Mouse (Mus musculus): ENCODE results near the gene Hipk1. TPM values are rescaled to one million over a fixed set of nuclear protein-coding genes. Genes with fewer than 3 reads are reported as not detected.
"Not testable (repeated sequence)": the region's sequence is repeated elsewhere in the genome, so short reads cannot be mapped to it uniquely, and the experiment has no call there.

Hipk1 gene
- polyA plus RNA-seq (2015; fragmentation: Nextera tagmentation; extraction: Ambion mirVana): 12.7 and 13.6 TPM in 2 replicates

DNA sequence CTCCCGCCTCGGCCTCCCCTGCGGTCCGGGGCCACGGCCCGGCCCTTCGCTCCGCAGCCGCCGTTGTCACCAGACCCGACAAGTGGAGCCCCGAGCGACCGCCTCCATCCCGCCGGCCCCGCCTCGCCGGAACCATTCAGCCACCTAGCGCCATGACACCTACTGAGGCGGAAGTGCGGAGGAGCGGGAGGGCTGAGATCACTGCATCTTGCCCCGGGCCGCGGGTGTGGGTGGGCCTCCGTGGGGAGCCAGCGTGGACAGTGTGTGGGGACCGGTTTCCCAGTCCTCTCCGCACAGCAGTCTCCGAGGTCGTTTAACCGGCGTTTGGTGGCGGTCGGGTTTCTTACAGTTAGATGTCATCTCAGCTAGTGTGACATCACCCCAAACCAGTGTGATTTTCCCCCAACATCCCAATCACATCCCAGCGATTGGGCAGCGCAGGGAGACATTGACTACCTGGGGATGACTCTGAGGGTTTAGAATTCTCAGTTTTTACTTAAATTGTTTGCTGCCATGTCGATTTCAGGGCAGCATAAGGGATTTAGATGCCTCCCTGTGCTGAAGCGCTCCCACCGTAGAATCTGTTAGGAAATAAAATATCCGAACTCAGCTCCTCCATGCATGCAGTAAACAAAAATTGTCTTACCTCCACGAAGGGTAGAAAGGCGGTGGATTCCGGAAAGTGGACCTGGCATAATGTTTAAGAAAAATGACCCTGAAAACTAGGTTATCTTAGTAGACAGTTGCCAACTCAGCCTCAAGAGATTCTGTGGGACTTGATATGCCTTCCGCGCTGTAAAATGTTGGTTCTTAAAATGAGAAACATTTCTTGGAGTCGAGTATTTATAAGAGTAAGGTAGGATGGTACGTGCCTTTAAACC lies at the start of gene Hipk1:
Hipk1 (minus strand) TSS at position 334 of the 881 bp plus-strand sequence.
- 11% methylated on average over 43 of the region's 49 CpGs for WGBS
- peak within 1 kb of the TSS; percentile 91 for H3K9ac ChIP-seq (replicated peaks; ENCODE audit: low read depth, low read length)
- H3K27ac ChIP-seq (ENCODE audit: low read length): peak within 1 kb of the TSS; percentile 83
- no peaks in the 10 kb centered on the region for H3K9me3 ChIP-seq (ENCODE audit: control insufficient read depth, low read length)
- peak within 1 kb of the TSS; percentile 95 for H3K4me2 ChIP-seq (ENCODE audit: low read length)
- H3K4me1 ChIP-seq (replicated peaks; ENCODE audit: control insufficient read depth, insufficient read depth, low read length): peaks cover 23% of the 10 kb centered on the region
- H3K4me3 ChIP-seq (replicated peaks; ENCODE audit: low read length): peak within 1 kb of the TSS; percentile 84
- no peaks in the 10 kb centered on the region; the same call in 1 of the 2 replicates for H3K27me3 ChIP-seq (replicated peaks; ENCODE audit: control insufficient read depth, insufficient read depth, low read length)
- H3K36me3 ChIP-seq (ENCODE audit: control insufficient read depth, insufficient read depth): no peaks in the 10 kb centered on the region
- peak; percentile 97 for ATAC-seq

GRCm38 (mm10) chr3:103840946-103841345 lies 49.6 kb upstream of the Hipk1 start:
- not testable (repeated sequence) for ATAC-seq

DNA sequence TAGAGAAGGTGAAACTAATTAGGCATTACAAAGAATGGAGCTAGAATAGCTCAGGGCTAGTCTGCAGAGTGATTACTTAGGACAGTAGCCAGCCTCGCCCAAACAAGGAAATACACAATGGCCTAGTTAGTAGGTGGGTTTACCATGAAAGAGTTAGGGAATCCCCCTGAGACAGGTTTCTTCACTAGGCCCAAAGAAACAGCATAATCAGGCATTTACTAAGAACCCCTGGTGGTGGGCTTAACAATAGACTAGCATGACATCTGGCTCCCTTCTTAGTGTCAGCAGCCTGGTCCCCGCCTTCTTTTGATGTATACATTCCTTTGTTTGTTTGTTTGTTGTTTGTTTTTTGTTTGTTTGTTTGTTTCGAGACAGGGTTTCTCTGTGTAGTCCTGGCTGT lies 48.8 kb upstream of the Hipk1 start:
- not testable (repeated sequence) for H3K27me3 ChIP-seq (replicated peaks; ENCODE audit: control insufficient read depth, insufficient read depth, low read length); H3K4me1 ChIP-seq (replicated peaks; ENCODE audit: control insufficient read depth, insufficient read depth, low read length); H3K4me2 ChIP-seq (ENCODE audit: low read length); H3K36me3 ChIP-seq (ENCODE audit: control insufficient read depth, insufficient read depth); H3K4me3 ChIP-seq (replicated peaks; ENCODE audit: low read length); H3K27ac ChIP-seq (ENCODE audit: low read length); ATAC-seq; H3K9ac ChIP-seq (replicated peaks; ENCODE audit: low read depth, low read length); H3K9me3 ChIP-seq (ENCODE audit: control insufficient read depth, low read length)
- WGBS: 72% methylated on average over 3 of the region's 3 CpGs

More at GRCm38 (mm10) chr3:103840946-103841345, 49.6 kb upstream of the Hipk1 start:
- not testable (repeated sequence) for H3K4me3 ChIP-seq (replicated peaks; ENCODE audit: low read length); H3K4me2 ChIP-seq (ENCODE audit: low read length); H3K36me3 ChIP-seq (ENCODE audit: control insufficient read depth, insufficient read depth); H3K27ac ChIP-seq (ENCODE audit: low read length); H3K9me3 ChIP-seq (ENCODE audit: control insufficient read depth, low read length); H3K4me1 ChIP-seq (replicated peaks; ENCODE audit: control insufficient read depth, insufficient read depth, low read length); H3K27me3 ChIP-seq (replicated peaks; ENCODE audit: control insufficient read depth, insufficient read depth, low read length); H3K9ac ChIP-seq (replicated peaks; ENCODE audit: low read depth, low read length)
- WGBS: 94% methylated on average over 7 of the region's 7 CpGs

DNA sequence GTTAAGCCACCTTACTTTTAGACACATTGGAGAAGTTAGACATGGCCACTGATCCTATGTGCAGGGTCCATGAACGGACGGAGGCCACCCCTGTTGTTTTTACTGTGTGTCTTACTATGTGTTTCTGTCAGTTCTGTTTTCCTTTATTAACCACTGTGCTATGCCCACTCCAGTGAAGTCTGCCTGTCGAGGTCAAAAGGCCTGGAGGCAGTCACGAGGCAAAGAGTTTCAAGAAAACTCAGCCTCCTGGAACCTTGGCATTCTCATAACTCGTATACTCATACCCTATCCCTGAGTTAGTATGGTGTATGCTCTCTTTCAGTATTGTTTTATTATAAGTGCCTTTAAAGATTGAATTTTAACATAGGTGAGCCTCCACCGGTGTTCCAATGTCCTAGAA lies 48.3 kb upstream of the Hipk1 start:
- H3K9ac ChIP-seq (replicated peaks; ENCODE audit: low read depth, low read length): no peak overlapping the region
- H3K27me3 ChIP-seq (replicated peaks; ENCODE audit: control insufficient read depth, insufficient read depth, low read length): no peaks in the 10 kb centered on the region
- H3K4me1 ChIP-seq (replicated peaks; ENCODE audit: control insufficient read depth, insufficient read depth, low read length): no peaks in the 10 kb centered on the region
- H3K4me3 ChIP-seq (replicated peaks; ENCODE audit: low read length): no peak overlapping the region
- H3K36me3 ChIP-seq (ENCODE audit: control insufficient read depth, insufficient read depth): no peaks in the 10 kb centered on the region
- no peak for ATAC-seq
- no peak overlapping the region for H3K27ac ChIP-seq (ENCODE audit: low read length)
- WGBS: 90% methylated on average over 6 of the region's 6 CpGs
- H3K9me3 ChIP-seq (ENCODE audit: control insufficient read depth, low read length): no peaks in the 10 kb centered on the region
- no peak overlapping the region for H3K4me2 ChIP-seq (ENCODE audit: low read length)

- no peak overlapping the region for H3K4me3 ChIP-seq (replicated peaks; ENCODE audit: low read length)
- H3K9me3 ChIP-seq (ENCODE audit: control insufficient read depth, low read length): no peaks in the 10 kb centered on the region
- H3K4me2 ChIP-seq (ENCODE audit: low read length): no peak overlapping the region
- H3K9ac ChIP-seq (replicated peaks; ENCODE audit: low read depth, low read length): no peak overlapping the region
- 93% methylated on average over 5 of the region's 5 CpGs for WGBS
- no peak for ATAC-seq
- no peak overlapping the region for H3K27ac ChIP-seq (ENCODE audit: low read length)
- H3K36me3 ChIP-seq (ENCODE audit: control insufficient read depth, insufficient read depth): no peaks in the 10 kb centered on the region
- no peaks in the 10 kb centered on the region for H3K4me1 ChIP-seq (replicated peaks; ENCODE audit: control insufficient read depth, insufficient read depth, low read length)
- H3K27me3 ChIP-seq (replicated peaks; ENCODE audit: control insufficient read depth, insufficient read depth, low read length): no peaks in the 10 kb centered on the region
These were observed 45.1 kb upstream of the Hipk1 start for GRCm38 (mm10) chr3:103836453-103836852.

GRCm38 (mm10) chr3:103835951-103836310 lies 44.6 kb upstream of the Hipk1 start:
- Histone ChIP-seq H3K4me2 (ENCODE audit: low read length) (no peak overlapping the region), H3K36me3 (ENCODE audit: control insufficient read depth, insufficient read depth) (no peaks in the 10 kb centered on the region), H3K9ac (replicated peaks; ENCODE audit: low read depth, low read length) (no peak overlapping the region), H3K4me3 (replicated peaks; ENCODE audit: low read length) (no peak overlapping the region), H3K4me1 (replicated peaks; ENCODE audit: control insufficient read depth, insufficient read depth, low read length) (no peaks in the 10 kb centered on the region), H3K27me3 (replicated peaks; ENCODE audit: control insufficient read depth, insufficient read depth, low read length) (no peaks in the 10 kb centered on the region), H3K27ac (ENCODE audit: low read length) (no peak overlapping the region), H3K9me3 (ENCODE audit: control insufficient read depth, low read length) (no peaks in the 10 kb centered on the region)
- ATAC-seq: no peak
- 74% methylated on average over 10 of the region's 10 CpGs for WGBS

DNA sequence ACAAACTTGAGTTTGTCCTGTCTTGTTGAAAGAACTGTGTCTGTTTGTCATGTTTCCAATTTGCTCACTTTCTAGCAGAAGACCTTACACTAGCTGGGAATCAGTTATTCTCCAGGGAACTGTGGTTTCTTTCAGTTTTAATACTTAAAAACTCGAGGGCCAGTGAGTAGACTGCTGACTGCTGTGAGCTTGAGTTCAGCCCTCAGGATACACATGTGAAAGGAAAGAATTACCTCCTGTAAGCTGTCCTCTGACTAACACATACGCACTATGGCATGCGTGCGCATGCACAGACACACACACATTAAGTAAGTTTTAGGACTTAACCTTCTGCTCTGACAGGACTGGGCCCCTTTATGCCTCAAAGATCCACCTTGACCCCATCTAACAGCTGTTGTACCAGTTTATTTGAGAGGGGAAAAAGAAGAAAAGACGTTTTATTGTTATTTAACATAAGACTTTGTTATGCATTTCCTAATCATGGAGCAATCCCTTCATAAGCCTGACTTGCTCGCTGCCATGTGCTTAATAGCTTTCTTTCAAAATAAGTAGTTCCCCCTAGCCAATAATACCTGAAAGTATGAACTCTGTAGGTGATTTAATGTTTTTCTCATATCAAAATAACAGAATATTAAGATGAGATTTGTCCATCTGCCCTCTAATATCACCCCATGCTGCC lies 44.0 kb upstream of the Hipk1 start:
- WGBS: 76% methylated on average over 6 of the region's 6 CpGs
- no peaks in the 10 kb centered on the region for H3K36me3 ChIP-seq (ENCODE audit: control insufficient read depth, insufficient read depth)
- no peaks in the 10 kb centered on the region for H3K9me3 ChIP-seq (ENCODE audit: control insufficient read depth, low read length)
- H3K9ac ChIP-seq (replicated peaks; ENCODE audit: low read depth, low read length): no peak overlapping the region
- no peak for ATAC-seq
- no peak overlapping the region for H3K4me3 ChIP-seq (replicated peaks; ENCODE audit: low read length)
- H3K27me3 ChIP-seq (replicated peaks; ENCODE audit: control insufficient read depth, insufficient read depth, low read length): no peaks in the 10 kb centered on the region
- no peaks in the 10 kb centered on the region for H3K4me1 ChIP-seq (replicated peaks; ENCODE audit: control insufficient read depth, insufficient read depth, low read length)
- H3K27ac ChIP-seq (ENCODE audit: low read length): no peak overlapping the region
- H3K4me2 ChIP-seq (ENCODE audit: low read length): no peak overlapping the region

GRCm38 (mm10) chr3:103834001-103834400 lies 42.6 kb upstream of the Hipk1 start:
- Histone ChIP-seq H3K27ac (ENCODE audit: low read length) (no peak overlapping the region), H3K4me3 (replicated peaks; ENCODE audit: low read length) (no peak overlapping the region), H3K9ac (replicated peaks; ENCODE audit: low read depth, low read length) (no peak overlapping the region), H3K9me3 (ENCODE audit: control insufficient read depth, low read length) (no peaks in the 10 kb centered on the region), H3K36me3 (ENCODE audit: control insufficient read depth, insufficient read depth) (no peaks in the 10 kb centered on the region), H3K4me2 (ENCODE audit: low read length) (no peak overlapping the region), H3K4me1 (replicated peaks; ENCODE audit: control insufficient read depth, insufficient read depth, low read length) (no peaks in the 10 kb centered on the region), H3K27me3 (replicated peaks; ENCODE audit: control insufficient read depth, insufficient read depth, low read length) (no peaks in the 10 kb centered on the region)
- 86% methylated on average over 2 of the region's 2 CpGs for WGBS
- no peak for ATAC-seq

GRCm38 (mm10) chr3:103832426-103832825 lies 41.1 kb upstream of the Hipk1 start, which contains the start of gene Bcl2l15:
Bcl2l15 (plus strand) TSS chr3:103832601.
- Histone ChIP-seq H3K4me3 (replicated peaks; ENCODE audit: low read length) (no peak within 1 kb of the TSS), H3K27me3 (replicated peaks; ENCODE audit: control insufficient read depth, insufficient read depth, low read length) (no peaks in the 10 kb centered on the region)
- ATAC-seq: no peak

More at GRCm38 (mm10) chr3:103832426-103832825, 41.1 kb upstream of the Hipk1 start, which contains the start of gene Bcl2l15:
- Histone ChIP-seq H3K4me2 (ENCODE audit: low read length) (no peak within 1 kb of the TSS), H3K36me3 (ENCODE audit: control insufficient read depth, insufficient read depth) (no peaks in the 10 kb centered on the region), H3K27ac (ENCODE audit: low read length) (no peak within 1 kb of the TSS), H3K4me1 (replicated peaks; ENCODE audit: control insufficient read depth, insufficient read depth, low read length) (no peaks in the 10 kb centered on the region), H3K9ac (replicated peaks; ENCODE audit: low read depth, low read length) (no peak within 1 kb of the TSS), H3K9me3 (ENCODE audit: control insufficient read depth, low read length) (no peaks in the 10 kb centered on the region)
